Mouse (Mus musculus): Measurements from ENCODE around the gene Umad1. TPM values are rescaled to one million over a fixed set of nuclear protein-coding genes. Genes with fewer than 3 reads are reported as not detected.

The Umad1 gene
- polyA plus RNA-seq, 1 experiment from 2014 or later = 15.6 TPM

- Histone ChIP-seq H3K9me3 (no peaks in the 10 kb centered on the region), H3K27me3 (ENCODE audit: poor library complexity, severe bottlenecking) (no peaks in the 10 kb centered on the region; the same call in 1 of the 2 replicates), H3K4me1 (peaks cover 18% of the 10 kb centered on the region), H3K27ac (no peak overlapping the region), H3K36me3 (replicated peaks) (no peaks in the 10 kb centered on the region), H3K4me3 (no peak overlapping the region)
- 27% methylated on average over 2 of the region's 2 CpGs for WGBS
- DNase-seq (ENCODE audit: extremely low spot score, low spot score) = no peak
Measured at GRCm38 (mm10) chr6:8358782-8359181, 99.7 kb downstream of the Umad1 start.

- H3K9me3 ChIP-seq = no peaks in the 10 kb centered on the region
- peaks cover 22% of the 10 kb centered on the region for H3K4me1 ChIP-seq
- H3K4me3 ChIP-seq = no peak overlapping the region
- no peak overlapping the region for H3K27ac ChIP-seq
- WGBS = 81% methylated on average over 7 of the region's 7 CpGs
- H3K36me3 ChIP-seq (replicated peaks) = 0 out of 2 replicates have a peak, but pooled peaks cover 4% of the 10 kb centered on the region
- H3K27me3 ChIP-seq (ENCODE audit: poor library complexity, severe bottlenecking) = no peaks in the 10 kb centered on the region; the same call in 1 of the 2 replicates
- DNase-seq (ENCODE audit: extremely low spot score, low spot score) = no peak
Measured at GRCm38 (mm10) chr6:8360805-8361204, 101.7 kb downstream of the Umad1 start.

- Histone ChIP-seq H3K27me3 (ENCODE audit: poor library complexity, severe bottlenecking) (no peaks in the 10 kb centered on the region; the same call in 1 of the 2 replicates), H3K9me3 (no peaks in the 10 kb centered on the region), H3K4me1 (peaks cover 27% of the 10 kb centered on the region), H3K4me3 (no peak overlapping the region), H3K36me3 (replicated peaks) (0 out of 2 replicates have a peak, but pooled peaks cover 4% of the 10 kb centered on the region), H3K27ac (no peak overlapping the region)
- DNase-seq (ENCODE audit: extremely low spot score, low spot score) = no peak
- WGBS = 74% methylated on average over 12 of the region's 12 CpGs
Measured at GRCm38 (mm10) chr6:8364033-8364756, 105.1 kb downstream of the Umad1 start.

DNA sequence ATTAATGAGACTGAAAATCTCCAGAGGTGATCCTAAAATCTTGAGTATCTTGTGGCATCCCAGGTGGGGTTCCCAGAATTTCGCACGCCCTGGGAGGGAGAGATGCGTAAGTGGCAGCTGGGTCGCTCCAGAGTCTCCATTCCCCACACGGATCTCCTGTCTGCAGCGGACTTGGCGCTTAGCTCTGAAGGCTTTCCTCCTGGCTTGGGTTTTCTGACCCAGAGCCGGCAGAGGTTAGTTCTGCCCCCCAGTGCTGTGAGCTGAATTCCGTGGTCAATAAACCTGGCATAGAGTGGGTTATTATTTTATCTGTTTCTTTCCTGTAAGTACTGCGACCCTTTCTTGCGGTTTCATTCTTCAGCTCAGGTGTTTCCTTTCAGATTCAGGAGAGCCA is 105.7 kb downstream of the Umad1 start:
- 92% methylated on average over 11 of the region's 11 CpGs for WGBS
- no peak for DNase-seq (ENCODE audit: extremely low spot score, low spot score)

GRCm38 (mm10) chr6:8367675-8368074 is 108.6 kb downstream of the Umad1 start:
- no peak overlapping the region for H3K27ac ChIP-seq
- no peak for DNase-seq (ENCODE audit: extremely low spot score, low spot score)
- no peak overlapping the region for H3K4me3 ChIP-seq
- H3K27me3 ChIP-seq (ENCODE audit: poor library complexity, severe bottlenecking) = peaks cover 12% of the 10 kb centered on the region; the same call in 1 of the 2 replicates
- no peaks in the 10 kb centered on the region for H3K9me3 ChIP-seq
- 0 out of 2 replicates have a peak, but pooled peaks cover 4% of the 10 kb centered on the region for H3K36me3 ChIP-seq (replicated peaks)
- WGBS = 92% methylated on average over 4 of the region's 4 CpGs
- peaks cover 16% of the 10 kb centered on the region for H3K4me1 ChIP-seq

More for the DNA sequence above, 105.7 kb downstream of the Umad1 start:
- H3K27ac ChIP-seq = no peak overlapping the region
- no peak overlapping the region for H3K4me3 ChIP-seq
- H3K27me3 ChIP-seq (ENCODE audit: poor library complexity, severe bottlenecking) = peaks cover 5% of the 10 kb centered on the region; the same call in 1 of the 2 replicates
- peaks cover 24% of the 10 kb centered on the region for H3K4me1 ChIP-seq
- H3K9me3 ChIP-seq = no peaks in the 10 kb centered on the region
- 0 out of 2 replicates have a peak, but pooled peaks cover 4% of the 10 kb centered on the region for H3K36me3 ChIP-seq (replicated peaks)

DNA sequence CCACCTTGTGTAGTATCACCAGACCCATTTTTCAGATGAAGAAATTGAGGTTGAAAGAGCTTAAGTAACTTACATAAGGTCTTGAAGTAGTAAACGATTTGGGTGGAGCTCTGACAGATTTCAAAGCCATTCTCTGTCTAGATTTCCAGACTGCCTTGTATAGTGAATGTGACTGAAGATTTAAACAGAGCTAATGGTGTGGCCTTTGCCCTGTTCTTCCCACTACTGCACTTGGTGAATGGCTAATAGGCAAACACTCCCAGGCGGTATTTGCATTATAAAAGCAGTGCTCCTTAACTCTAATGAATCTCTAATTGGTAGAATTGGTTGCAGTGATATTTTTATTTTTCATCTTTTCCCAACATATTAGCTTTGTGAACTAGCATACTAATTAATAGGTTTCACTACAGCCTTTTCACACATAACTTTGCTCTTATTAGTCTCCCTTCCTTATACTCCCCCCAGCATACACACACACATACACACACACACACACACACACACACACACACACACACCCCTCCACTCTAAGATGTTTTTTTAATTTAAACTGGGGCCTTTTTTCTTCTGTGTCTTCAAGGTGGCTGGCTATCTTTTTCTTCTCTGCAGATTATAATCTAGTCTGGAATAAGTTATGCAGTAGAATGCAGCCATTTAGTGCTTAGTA is 109.2 kb downstream of the Umad1 start:
- Histone ChIP-seq H3K27me3 (ENCODE audit: poor library complexity, severe bottlenecking) (peaks cover 12% of the 10 kb centered on the region; the same call in 1 of the 2 replicates), H3K4me3 (no peak overlapping the region), H3K36me3 (replicated peaks) (0 out of 2 replicates have a peak, but pooled peaks cover 4% of the 10 kb centered on the region), H3K9me3 (no peaks in the 10 kb centered on the region), H3K4me1 (peaks cover 19% of the 10 kb centered on the region), H3K27ac (no peak overlapping the region)
- no peak for DNase-seq (ENCODE audit: extremely low spot score, low spot score)
- 57% methylated on average over 2 of the region's 2 CpGs for WGBS

DNA sequence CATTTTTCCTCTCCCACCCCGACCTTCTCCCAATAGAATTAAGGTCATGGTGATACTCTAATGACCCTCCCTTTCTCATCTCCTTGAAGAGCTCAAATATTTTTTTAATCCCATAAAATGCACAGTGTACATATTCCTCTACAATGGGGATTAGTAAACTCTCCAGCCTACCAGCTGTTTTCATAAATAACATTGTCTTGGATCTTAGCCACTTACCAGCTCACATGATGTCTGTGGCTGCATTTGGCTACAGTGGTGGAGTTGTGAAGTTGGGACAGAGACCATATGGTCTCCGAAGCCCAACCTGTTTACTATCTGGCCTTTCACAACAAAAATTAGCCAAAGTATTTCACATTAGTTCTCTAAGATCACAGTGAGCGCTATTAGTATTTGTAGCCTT is 111.5 kb downstream of the Umad1 start:
- WGBS = 87% methylated on average over 3 of the region's 3 CpGs
- Histone ChIP-seq H3K9me3 (no peaks in the 10 kb centered on the region), H3K27me3 (ENCODE audit: poor library complexity, severe bottlenecking) (peaks cover 12% of the 10 kb centered on the region; the same call in 1 of the 2 replicates), H3K4me1 (peaks cover 23% of the 10 kb centered on the region), H3K4me3 (no peak overlapping the region), H3K36me3 (replicated peaks) (0 out of 2 replicates have a peak, but pooled peaks cover under 1% of the 10 kb centered on the region), H3K27ac (no peak overlapping the region)
- no peak for DNase-seq (ENCODE audit: extremely low spot score, low spot score)

- WGBS = 57% methylated on average over 2 of the region's 2 CpGs
- H3K9me3 ChIP-seq = no peaks in the 10 kb centered on the region
- peaks cover 12% of the 10 kb centered on the region; the same call in 1 of the 2 replicates for H3K27me3 ChIP-seq (ENCODE audit: poor library complexity, severe bottlenecking)
- H3K36me3 ChIP-seq (replicated peaks) = peaks cover 4% of the 10 kb centered on the region; the same call in 1 of the 2 replicates
- no peak overlapping the region for H3K27ac ChIP-seq
- no peak overlapping the region for H3K4me3 ChIP-seq
- peaks cover 18% of the 10 kb centered on the region for H3K4me1 ChIP-seq
- DNase-seq (ENCODE audit: extremely low spot score, low spot score) = no peak
Measured at GRCm38 (mm10) chr6:8373051-8373450, 114.0 kb downstream of the Umad1 start.

DNA sequence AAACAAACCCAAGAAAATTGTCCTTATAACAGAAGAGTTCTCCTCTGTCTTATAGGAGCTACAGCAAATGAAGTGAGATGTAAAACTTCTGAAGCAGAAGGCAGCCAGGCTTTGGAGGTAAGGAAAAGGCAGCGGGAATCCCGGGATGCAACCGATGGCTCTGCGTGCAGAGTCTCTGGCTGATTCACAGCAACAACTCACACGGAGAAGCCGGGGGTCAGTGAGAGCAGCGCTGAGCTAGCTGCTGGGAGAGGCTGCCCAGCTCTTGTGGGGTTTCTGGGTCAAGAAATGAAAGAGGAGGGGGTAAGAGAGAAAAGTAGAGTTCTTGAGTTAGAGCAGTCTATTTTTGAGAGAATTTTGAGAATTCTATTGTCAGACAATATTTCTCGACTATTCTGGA is 114.8 kb downstream of the Umad1 start:
- Histone ChIP-seq H3K9me3 (no peaks in the 10 kb centered on the region), H3K36me3 (replicated peaks) (peaks cover 5% of the 10 kb centered on the region; the same call in 1 of the 2 replicates), H3K4me1 (peaks cover 13% of the 10 kb centered on the region), H3K27me3 (ENCODE audit: poor library complexity, severe bottlenecking) (peaks cover 12% of the 10 kb centered on the region; the same call in 1 of the 2 replicates), H3K27ac (no peak overlapping the region), H3K4me3 (no peak overlapping the region)
- 56% methylated on average over 8 of the region's 8 CpGs for WGBS
- DNase-seq (ENCODE audit: extremely low spot score, low spot score) = no peak

GRCm38 (mm10) chr6:8374290-8374689 is 115.2 kb downstream of the Umad1 start:
- Histone ChIP-seq H3K9me3 (no peaks in the 10 kb centered on the region), H3K4me1 (peaks cover 13% of the 10 kb centered on the region), H3K4me3 (no peak overlapping the region), H3K27me3 (ENCODE audit: poor library complexity, severe bottlenecking) (peaks cover 12% of the 10 kb centered on the region; the same call in 1 of the 2 replicates), H3K36me3 (replicated peaks) (peaks cover 7% of the 10 kb centered on the region; the same call in 1 of the 2 replicates), H3K27ac (no peak overlapping the region)
- no peak for DNase-seq (ENCODE audit: extremely low spot score, low spot score)
- 75% methylated on average over 6 of the region's 6 CpGs for WGBS

- DNase-seq (ENCODE audit: extremely low spot score, low spot score) = no peak
- H3K27me3 ChIP-seq (ENCODE audit: poor library complexity, severe bottlenecking) = peaks cover 8% of the 10 kb centered on the region; the same call in 1 of the 2 replicates
- H3K36me3 ChIP-seq (replicated peaks) = peaks cover 7% of the 10 kb centered on the region; the same call in 1 of the 2 replicates
- no peak overlapping the region for H3K4me3 ChIP-seq
- H3K27ac ChIP-seq = no peak overlapping the region
- WGBS = 82% methylated on average over 4 of the region's 4 CpGs
- peaks cover 13% of the 10 kb centered on the region for H3K4me1 ChIP-seq
- H3K9me3 ChIP-seq = no peaks in the 10 kb centered on the region
Measured at GRCm38 (mm10) chr6:8374712-8375111, 115.6 kb downstream of the Umad1 start.

DNA sequence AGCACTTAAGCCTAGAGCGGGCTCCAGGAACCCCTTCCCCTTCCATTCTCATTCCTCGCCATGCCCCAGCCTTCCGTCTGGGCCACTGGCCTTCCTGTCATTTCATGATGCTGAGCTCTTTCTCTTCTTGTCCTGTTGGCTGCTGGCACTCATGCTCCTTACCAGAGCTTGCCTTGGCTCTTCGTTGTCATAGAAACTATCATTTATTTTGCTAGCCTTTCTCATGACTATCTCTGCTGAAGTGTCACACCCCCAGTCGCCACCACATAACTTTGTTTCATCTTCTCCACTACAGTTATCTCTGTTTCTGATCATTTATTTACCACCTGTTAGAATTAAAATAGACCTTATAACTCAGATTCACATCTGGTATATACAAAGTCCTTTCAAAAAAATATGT is 117.3 kb downstream of the Umad1 start:
- no peaks in the 10 kb centered on the region for H3K9me3 ChIP-seq
- no peak for DNase-seq (ENCODE audit: extremely low spot score, low spot score)
- H3K27me3 ChIP-seq (ENCODE audit: poor library complexity, severe bottlenecking) = no peaks in the 10 kb centered on the region
- H3K36me3 ChIP-seq (replicated peaks) = peaks cover 7% of the 10 kb centered on the region; the same call in 1 of the 2 replicates
- H3K27ac ChIP-seq = no peak overlapping the region
- 98% methylated on average over 5 of the region's 5 CpGs for WGBS
- no peak overlapping the region for H3K4me3 ChIP-seq
- peaks cover 13% of the 10 kb centered on the region for H3K4me1 ChIP-seq

Measured in forebrain, embryonic 10.5 days (tissue).